Mouse (Mus musculus): ENCODE measurements around the gene Cntnap5c. TPM values are rescaled to one million over a fixed set of nuclear protein-coding genes. Genes with fewer than 3 reads are reported as not detected.

The Cntnap5c gene
- polyA plus RNA-seq, 1 experiment from 2014 or later: not detected

DNA sequence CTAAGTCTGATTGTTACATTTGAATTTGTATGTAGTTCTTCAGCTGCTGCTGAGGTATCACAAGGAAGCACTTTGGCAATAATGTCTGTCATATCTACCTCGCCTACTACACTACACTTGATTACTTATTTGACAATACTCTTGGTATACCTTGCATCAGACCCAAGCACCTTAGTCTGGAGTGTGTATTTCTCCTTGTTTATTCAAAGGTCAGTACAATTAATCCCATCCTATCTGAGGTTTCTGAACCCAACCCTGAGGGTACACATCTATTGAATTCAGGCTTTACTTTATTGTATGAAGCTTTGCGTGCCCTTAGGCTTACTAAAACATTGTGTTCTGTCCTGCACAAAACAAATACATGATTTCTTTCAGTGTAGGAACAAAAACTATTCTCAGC is 235.1 kb downstream of the Cntnap5c start:
- Histone ChIP-seq H3K4me1 (replicated peaks) (no peaks in the 10 kb centered on the region), H3K9ac (no peak overlapping the region), H3K36me3 (no peaks in the 10 kb centered on the region), H3K4me3 (replicated peaks) (no peak overlapping the region), H3K4me2 (no peak overlapping the region), H3K9me3 (replicated peaks) (no peaks in the 10 kb centered on the region), H3K27me3 (no peaks in the 10 kb centered on the region), H3K27ac (no peak overlapping the region)
- no peak for DNase-seq
- ATAC-seq (ENCODE audit: low read depth): no peak
- 67% methylated on average over 2 of the region's 2 CpGs for WGBS (ENCODE audit: insufficient replicate concordance)

DNA sequence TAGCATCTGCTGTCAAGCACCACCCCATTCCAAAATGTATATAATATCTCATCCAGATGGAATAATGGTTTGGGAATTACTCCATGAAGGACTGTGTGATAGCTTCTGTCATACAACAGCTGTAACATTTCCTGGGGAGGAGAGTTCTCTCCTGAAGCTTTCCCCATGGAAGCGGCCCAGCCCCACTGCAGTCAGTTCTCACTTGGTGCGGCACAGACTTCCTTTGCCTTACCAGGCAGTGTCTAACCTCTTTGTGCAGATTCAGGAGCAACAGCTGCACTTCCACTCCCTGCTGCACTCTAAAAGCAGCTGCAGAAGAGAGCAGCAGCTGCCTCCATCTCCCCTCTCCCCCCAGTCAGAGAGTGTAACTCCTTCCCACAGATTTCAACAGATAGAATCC is 271.8 kb downstream of the Cntnap5c start:
- Histone ChIP-seq H3K27ac (no peak overlapping the region), H3K4me3 (replicated peaks) (no peak overlapping the region), H3K27me3 (no peaks in the 10 kb centered on the region), H3K9ac (no peak overlapping the region), H3K9me3 (replicated peaks) (no peaks in the 10 kb centered on the region), H3K36me3 (no peaks in the 10 kb centered on the region), H3K4me1 (replicated peaks) (no peaks in the 10 kb centered on the region), H3K4me2 (no peak overlapping the region)
- 74% methylated on average over 2 of the region's 2 CpGs for WGBS (ENCODE audit: insufficient replicate concordance)
- no peak for ATAC-seq (ENCODE audit: low read depth)
- no peak for DNase-seq

DNA sequence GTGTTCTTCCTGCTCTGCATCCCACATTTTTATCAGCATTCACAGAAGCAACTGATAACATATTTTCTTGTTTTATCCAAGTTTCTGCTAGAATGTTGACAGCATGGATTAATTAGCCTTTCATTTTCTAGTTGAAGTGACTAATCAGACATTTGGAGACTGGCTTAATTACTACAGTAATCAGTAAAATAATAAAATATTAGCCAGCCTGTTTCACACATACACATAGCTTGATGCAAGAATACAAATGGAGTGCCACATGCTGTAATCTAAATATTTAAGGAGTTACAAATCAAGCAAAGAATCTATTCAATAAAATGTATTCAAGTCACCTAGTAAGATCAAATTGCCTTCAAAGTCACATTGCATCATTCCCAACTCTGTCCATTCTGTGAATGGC is 275.8 kb downstream of the Cntnap5c start:
- no peaks in the 10 kb centered on the region for H3K9me3 ChIP-seq (replicated peaks)
- no peak for ATAC-seq (ENCODE audit: low read depth)

DNA sequence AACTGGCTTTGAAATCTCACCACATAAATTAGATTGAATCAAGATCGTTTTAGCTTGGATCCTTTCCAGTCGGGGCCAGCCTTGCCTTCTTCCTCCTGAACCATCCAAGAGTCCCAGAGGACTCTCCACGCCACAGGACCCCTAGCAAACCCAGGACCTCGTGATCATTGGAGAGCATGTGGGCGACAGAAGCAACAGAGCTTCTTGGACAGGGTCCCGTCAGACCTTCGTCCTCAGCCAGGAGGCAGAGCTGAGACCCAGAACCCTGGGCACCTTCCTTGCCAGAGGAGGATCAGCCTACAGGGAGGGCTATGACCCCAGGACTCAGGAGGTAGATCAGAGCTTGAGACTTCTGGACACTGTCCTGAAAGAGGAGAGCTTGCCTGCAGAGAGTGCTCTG is 300.5 kb downstream of the Cntnap5c start:
- Histone ChIP-seq H3K4me2 (no peak overlapping the region), H3K36me3 (no peaks in the 10 kb centered on the region), H3K4me3 (replicated peaks) (no peak overlapping the region), H3K9me3 (replicated peaks) (no peaks in the 10 kb centered on the region), H3K27me3 (no peaks in the 10 kb centered on the region), H3K4me1 (replicated peaks) (no peaks in the 10 kb centered on the region), H3K27ac (no peak overlapping the region), H3K9ac (no peak overlapping the region)
- WGBS (ENCODE audit: insufficient replicate concordance): 60% methylated on average over 7 of the region's 7 CpGs
- no peak for DNase-seq
- no peak for ATAC-seq (ENCODE audit: low read depth)

More for the DNA sequence above, 275.8 kb downstream of the Cntnap5c start:
- H3K4me1 ChIP-seq (replicated peaks): no peaks in the 10 kb centered on the region
- H3K9ac ChIP-seq: no peak overlapping the region
- H3K36me3 ChIP-seq: no peaks in the 10 kb centered on the region
- no peaks in the 10 kb centered on the region for H3K27me3 ChIP-seq
- H3K27ac ChIP-seq: no peak overlapping the region
- no peak overlapping the region for H3K4me2 ChIP-seq
- no peak for DNase-seq
- H3K4me3 ChIP-seq (replicated peaks): no peak overlapping the region

DNA sequence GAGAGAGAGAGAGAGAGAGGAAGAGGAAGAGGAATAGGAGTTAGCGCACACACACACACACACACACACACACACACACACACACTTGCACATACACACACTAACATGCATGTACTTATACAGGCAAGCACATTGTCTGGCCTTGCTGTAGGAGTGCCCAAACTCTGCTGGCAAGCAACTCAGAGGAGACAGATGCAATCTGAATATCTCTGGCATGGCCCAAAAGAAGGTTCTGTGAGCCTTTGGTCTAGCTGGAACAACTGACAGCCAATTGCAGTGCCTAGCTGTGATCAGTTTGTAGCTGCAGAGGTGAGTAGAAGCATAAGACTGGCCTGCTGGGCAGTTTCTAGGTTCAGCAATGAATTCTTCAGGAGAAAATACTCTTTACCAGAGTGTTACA is 313.3 kb downstream of the Cntnap5c start:
- H3K9me3 ChIP-seq (replicated peaks): no peaks in the 10 kb centered on the region
- DNase-seq (no peak), ATAC-seq (ENCODE audit: low read depth) (no peak)
- H3K9ac ChIP-seq: no peak overlapping the region
- no peaks in the 10 kb centered on the region for H3K36me3 ChIP-seq
- H3K4me1 ChIP-seq (replicated peaks): no peaks in the 10 kb centered on the region
- H3K27ac ChIP-seq: no peak overlapping the region
- no peaks in the 10 kb centered on the region for H3K27me3 ChIP-seq
- H3K4me2 ChIP-seq: no peak overlapping the region
- 100% methylated on average over 1 of the region's 1 CpGs for WGBS (ENCODE audit: insufficient replicate concordance)
- H3K4me3 ChIP-seq (replicated peaks): no peak overlapping the region

DNA sequence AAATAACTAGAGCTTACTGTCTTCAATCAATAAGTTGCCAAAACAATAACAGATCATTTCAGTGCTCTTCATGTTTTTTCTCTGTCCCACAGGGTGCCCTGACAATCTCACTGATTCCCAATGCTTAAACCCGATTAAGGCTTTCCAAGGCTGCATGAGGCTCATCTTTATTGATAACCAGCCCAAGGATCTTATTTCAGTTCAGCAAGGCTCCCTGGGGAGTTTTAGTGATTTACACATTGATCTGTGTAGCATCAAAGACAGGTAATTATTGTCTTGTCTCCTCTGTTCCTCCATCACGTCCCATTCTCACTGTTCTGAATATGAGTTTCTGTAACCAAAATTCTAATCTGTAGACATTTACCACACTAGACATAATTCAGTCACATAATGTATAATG is 335.1 kb downstream of the Cntnap5c start:
- Histone ChIP-seq H3K4me1 (replicated peaks) (no peaks in the 10 kb centered on the region), H3K9ac (no peak overlapping the region), H3K9me3 (replicated peaks) (no peaks in the 10 kb centered on the region), H3K27me3 (no peaks in the 10 kb centered on the region), H3K36me3 (no peaks in the 10 kb centered on the region), H3K4me2 (no peak overlapping the region), H3K27ac (no peak overlapping the region), H3K4me3 (replicated peaks) (no peak overlapping the region)
- ATAC-seq (ENCODE audit: low read depth): no peak
- WGBS (ENCODE audit: insufficient replicate concordance): 59% methylated on average over 2 of the region's 2 CpGs
- no peak for DNase-seq

DNA sequence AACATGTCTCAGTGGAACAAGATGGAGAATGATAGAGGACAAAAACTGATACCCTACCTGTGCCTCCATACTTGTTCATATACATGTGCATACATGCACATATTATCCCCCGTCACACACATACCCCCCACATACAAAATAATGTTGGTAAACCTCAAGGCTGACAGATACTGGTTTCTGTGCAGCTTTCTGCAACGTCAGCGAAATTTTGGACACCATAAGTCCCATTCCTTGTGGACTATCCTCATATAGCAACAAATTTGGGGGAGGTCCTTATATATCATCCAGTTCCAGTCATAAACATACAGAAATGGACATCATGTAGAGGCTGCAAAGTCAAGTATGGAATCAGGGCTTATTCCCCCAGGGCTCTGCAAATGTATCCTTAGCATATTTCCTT is 338.5 kb downstream of the Cntnap5c start:
- Histone ChIP-seq H3K9ac (no peak overlapping the region), H3K9me3 (replicated peaks) (no peaks in the 10 kb centered on the region), H3K4me2 (no peak overlapping the region), H3K4me1 (replicated peaks) (no peaks in the 10 kb centered on the region), H3K4me3 (replicated peaks) (no peak overlapping the region), H3K36me3 (no peaks in the 10 kb centered on the region), H3K27ac (no peak overlapping the region), H3K27me3 (no peaks in the 10 kb centered on the region)
- no peak for DNase-seq
- WGBS (ENCODE audit: insufficient replicate concordance): 55% methylated on average over 3 of the region's 3 CpGs
- no peak for ATAC-seq (ENCODE audit: low read depth)

DNA sequence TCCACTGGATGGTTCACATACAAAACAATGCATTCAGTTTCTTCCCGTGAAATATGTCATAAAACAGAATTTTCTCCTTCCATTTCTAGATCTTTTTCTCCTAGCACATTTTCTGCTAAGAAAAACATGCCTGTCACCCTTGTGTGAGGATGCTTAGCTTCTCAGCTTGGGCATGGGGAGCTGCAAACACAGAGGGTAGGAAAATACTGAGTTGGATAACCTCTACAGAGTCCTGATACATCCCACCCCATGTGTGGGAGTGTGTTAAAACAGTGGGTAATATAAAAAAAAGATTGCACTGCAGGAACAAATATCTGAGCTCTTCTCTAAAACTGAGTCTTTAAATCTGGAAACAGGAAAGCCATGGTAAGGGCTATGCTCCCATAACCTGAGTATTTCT is 339.0 kb downstream of the Cntnap5c start:
- WGBS (ENCODE audit: insufficient replicate concordance): 45% methylated on average over 1 of the region's 1 CpGs

DNA sequence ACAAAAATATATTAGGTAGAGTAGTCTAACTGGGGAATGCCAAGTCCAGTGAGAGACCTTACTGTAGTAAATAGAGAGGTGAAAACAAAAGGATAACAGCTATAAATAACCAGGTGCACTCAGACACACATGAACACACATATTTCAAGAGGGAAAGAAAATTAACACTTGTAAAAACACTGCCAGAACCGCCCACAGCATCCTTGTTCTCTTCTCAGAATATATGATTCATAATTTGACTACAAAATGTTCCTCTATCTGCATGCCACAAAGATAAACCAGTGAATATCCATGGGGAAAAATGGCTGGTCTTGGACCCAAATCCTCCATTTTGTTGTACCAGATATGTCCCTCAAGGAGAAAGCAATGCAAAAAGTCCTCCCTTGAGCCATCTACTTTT is 417.8 kb downstream of the Cntnap5c start:
- ATAC-seq (ENCODE audit: low read depth) (no peak), DNase-seq (no peak)
- Histone ChIP-seq H3K4me1 (replicated peaks) (no peaks in the 10 kb centered on the region), H3K9ac (no peak overlapping the region), H3K4me3 (replicated peaks) (no peak overlapping the region), H3K36me3 (no peaks in the 10 kb centered on the region), H3K9me3 (replicated peaks) (no peaks in the 10 kb centered on the region), H3K4me2 (no peak overlapping the region), H3K27ac (no peak overlapping the region), H3K27me3 (no peaks in the 10 kb centered on the region)
- 31% methylated on average over 1 of the region's 1 CpGs for WGBS (ENCODE audit: insufficient replicate concordance)

More for the DNA sequence above, 339.0 kb downstream of the Cntnap5c start:
- Histone ChIP-seq H3K27ac (no peak overlapping the region), H3K4me1 (replicated peaks) (no peaks in the 10 kb centered on the region), H3K9ac (no peak overlapping the region), H3K4me3 (replicated peaks) (no peak overlapping the region), H3K36me3 (no peaks in the 10 kb centered on the region), H3K9me3 (replicated peaks) (no peaks in the 10 kb centered on the region), H3K4me2 (no peak overlapping the region), H3K27me3 (no peaks in the 10 kb centered on the region)
- no peak for DNase-seq
- ATAC-seq (ENCODE audit: low read depth): no peak

DNA sequence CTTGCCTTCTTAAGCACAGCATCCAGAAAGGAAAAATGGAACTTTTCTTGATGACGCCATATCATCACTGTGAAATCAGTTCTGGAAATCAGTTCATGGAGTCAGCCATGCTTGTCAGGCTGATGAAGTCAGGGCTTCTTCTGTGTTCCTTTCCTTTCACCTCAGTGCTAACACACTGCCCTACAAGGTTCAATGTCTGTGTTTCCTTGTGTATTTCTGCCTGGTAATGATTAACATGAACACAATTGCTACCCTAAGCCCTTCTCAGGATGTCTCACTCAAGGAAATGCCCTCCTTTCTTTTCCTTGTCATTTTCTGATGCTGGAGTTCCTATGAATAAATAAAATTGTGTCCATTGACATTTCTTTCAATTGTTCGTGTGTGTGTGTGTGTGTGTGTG is 431.8 kb downstream of the Cntnap5c start:
- H3K36me3 ChIP-seq: no peaks in the 10 kb centered on the region
- no peak overlapping the region for H3K4me3 ChIP-seq (replicated peaks)
- no peaks in the 10 kb centered on the region for H3K4me1 ChIP-seq (replicated peaks)
- H3K27me3 ChIP-seq: no peaks in the 10 kb centered on the region
- H3K9ac ChIP-seq: no peak overlapping the region
- no peak for DNase-seq
- no peak for ATAC-seq (ENCODE audit: low read depth)
- 72% methylated on average over 2 of the region's 2 CpGs for WGBS (ENCODE audit: insufficient replicate concordance)
- no peaks in the 10 kb centered on the region for H3K9me3 ChIP-seq (replicated peaks)
- no peak overlapping the region for H3K27ac ChIP-seq
- no peak overlapping the region for H3K4me2 ChIP-seq

DNA sequence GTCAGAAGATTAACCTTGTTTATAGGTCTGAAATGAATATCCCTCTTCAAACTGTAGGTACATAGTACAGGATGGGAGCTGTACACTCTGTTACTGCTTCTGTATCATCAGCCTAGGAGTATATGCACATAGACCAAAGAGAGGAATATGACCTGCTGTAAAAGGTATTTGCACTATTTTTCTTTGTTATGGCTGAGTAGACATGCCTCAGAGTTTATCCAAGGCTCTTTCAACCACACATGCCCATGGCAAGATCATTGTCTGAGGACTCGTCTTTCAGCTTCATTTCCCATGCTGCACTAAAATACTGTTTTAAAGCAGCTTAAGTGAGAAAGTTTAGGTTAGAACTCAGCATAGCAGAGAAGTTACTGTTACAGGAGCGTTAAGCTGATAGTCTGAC is 498.7 kb downstream of the Cntnap5c start:
- DNase-seq: no peak
- no peak overlapping the region for H3K9ac ChIP-seq
- no peak overlapping the region for H3K27ac ChIP-seq
- H3K4me3 ChIP-seq (replicated peaks): no peak overlapping the region
- no peaks in the 10 kb centered on the region for H3K36me3 ChIP-seq
- H3K27me3 ChIP-seq: no peaks in the 10 kb centered on the region
- H3K4me2 ChIP-seq: no peak overlapping the region
- H3K4me1 ChIP-seq (replicated peaks): no peaks in the 10 kb centered on the region
- 47% methylated on average over 2 of the region's 2 CpGs for WGBS (ENCODE audit: insufficient replicate concordance)
- ATAC-seq (ENCODE audit: low read depth): no peak
- H3K9me3 ChIP-seq (replicated peaks): no peaks in the 10 kb centered on the region

DNA sequence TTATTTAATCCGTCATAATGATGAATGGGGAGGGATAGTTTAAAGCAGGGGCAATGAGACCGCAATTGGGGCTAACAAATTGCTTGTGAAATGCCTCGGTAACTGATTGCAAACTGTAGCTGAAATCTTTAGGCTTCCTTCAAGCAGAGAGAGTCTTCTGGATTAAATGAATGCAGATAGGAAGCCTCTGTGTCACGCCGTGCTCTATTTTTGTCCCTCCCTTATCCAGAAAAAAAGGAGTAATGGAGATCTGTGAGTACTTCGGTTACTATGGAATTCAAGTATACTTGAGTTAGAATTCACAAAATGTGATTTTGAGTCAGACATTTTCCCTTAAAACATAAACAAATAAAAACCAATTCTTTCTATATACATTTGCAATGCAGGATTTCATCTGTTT is 581.9 kb downstream of the Cntnap5c start:
- H3K4me3 ChIP-seq (replicated peaks): no peak overlapping the region
- no peak overlapping the region for H3K27ac ChIP-seq
- no peaks in the 10 kb centered on the region for H3K9me3 ChIP-seq (replicated peaks)
- H3K4me2 ChIP-seq: no peak overlapping the region
- DNase-seq: no peak
- no peaks in the 10 kb centered on the region for H3K27me3 ChIP-seq
- WGBS (ENCODE audit: insufficient replicate concordance): 73% methylated on average over 6 of the region's 6 CpGs
- H3K36me3 ChIP-seq: no peaks in the 10 kb centered on the region
- ATAC-seq (ENCODE audit: low read depth): no peak
- H3K9ac ChIP-seq: no peak overlapping the region
- H3K4me1 ChIP-seq (replicated peaks): no peaks in the 10 kb centered on the region

DNA sequence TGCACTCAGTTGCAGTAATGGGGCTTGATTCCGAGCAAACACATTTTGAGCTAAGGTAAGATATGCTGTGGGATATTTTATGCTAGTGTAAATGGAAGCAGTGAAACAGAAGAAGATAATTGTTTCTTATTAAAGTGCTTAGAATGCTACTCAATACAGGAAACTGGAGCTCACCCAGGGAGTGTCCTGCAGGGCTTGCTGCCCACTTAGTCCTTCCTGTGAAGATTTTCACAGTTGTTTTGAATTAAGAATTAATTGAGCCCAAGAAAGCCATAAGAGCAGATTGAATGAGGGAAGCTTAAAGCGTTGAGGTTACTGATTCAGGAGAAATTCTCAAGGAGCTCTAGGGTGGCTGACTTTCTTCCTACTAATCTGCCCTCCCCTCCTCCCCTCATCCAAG is 586.9 kb downstream of the Cntnap5c start:
- no peak for ATAC-seq (ENCODE audit: low read depth)
- no peaks in the 10 kb centered on the region for H3K4me1 ChIP-seq (replicated peaks)
- H3K9ac ChIP-seq: no peak overlapping the region
- H3K4me2 ChIP-seq: no peak overlapping the region
- H3K27ac ChIP-seq: no peak overlapping the region
- no peaks in the 10 kb centered on the region for H3K27me3 ChIP-seq
- no peak overlapping the region for H3K4me3 ChIP-seq (replicated peaks)
- 47% methylated on average over 2 of the region's 2 CpGs for WGBS (ENCODE audit: insufficient replicate concordance)
- no peaks in the 10 kb centered on the region for H3K9me3 ChIP-seq (replicated peaks)
- DNase-seq: no peak
- no peaks in the 10 kb centered on the region for H3K36me3 ChIP-seq

Measured in liver, embryonic 13.5 days (tissue).